Mouse (Mus musculus) embryo, embryonic 11.5 days (tissue): ENCODE measurements around the gene Hoxd9.

Experiments
- DNase-seq: peaks from one replicate; pipeline ENCODE4 v3.0.0-alpha.2; 2012; ENCODE audit warnings: low read depth, low spot score

Gene Hoxd9

DNA sequence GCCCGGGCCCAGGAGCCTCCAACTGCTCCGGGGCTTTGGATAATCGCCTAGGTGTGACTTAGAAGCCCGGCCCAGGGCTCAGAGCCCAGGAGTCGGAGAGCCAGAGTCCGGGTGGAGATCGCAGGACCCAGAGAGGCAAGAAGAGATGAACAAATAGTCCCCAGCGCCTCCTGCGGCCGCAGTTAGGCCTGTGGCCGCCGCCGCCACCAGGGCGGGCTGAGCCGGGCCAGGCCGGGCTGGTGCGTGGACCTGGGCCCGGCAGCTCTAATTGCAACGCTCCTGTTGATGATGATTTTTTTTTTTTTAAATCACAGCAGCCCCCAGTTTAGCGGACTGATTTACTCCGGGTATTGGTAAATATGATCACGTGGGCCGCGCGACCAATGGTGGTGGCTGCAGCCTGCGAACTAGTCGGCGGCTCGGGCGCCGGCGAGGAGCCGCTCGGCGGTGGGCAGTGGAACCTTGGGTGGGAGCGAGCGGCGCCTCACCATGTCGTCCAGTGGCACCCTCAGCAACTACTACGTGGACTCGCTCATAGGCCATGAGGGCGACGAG is at the start of gene Hoxd9:
TSS of gene Hoxd9 (plus strand) at position 161 of the 555 bp plus-strand sequence.
- no peak for DNase-seq

DNA sequence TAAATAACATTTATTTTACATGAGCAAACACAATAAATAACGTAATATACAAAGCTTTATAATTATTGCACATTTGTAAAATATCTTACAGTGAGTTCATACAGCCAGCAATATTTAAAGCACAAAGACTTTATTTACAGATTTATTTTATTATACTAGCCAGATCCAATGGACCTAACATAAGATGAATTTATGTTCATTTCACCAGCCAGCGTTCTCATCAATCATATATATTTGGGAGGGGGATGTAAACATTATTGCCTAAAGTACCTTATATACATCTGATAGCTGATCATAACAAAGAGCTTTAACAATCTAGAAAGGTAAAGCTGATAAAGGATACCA is 44.6 kb upstream of the Hoxd9 start:
- no peak for DNase-seq

DNA sequence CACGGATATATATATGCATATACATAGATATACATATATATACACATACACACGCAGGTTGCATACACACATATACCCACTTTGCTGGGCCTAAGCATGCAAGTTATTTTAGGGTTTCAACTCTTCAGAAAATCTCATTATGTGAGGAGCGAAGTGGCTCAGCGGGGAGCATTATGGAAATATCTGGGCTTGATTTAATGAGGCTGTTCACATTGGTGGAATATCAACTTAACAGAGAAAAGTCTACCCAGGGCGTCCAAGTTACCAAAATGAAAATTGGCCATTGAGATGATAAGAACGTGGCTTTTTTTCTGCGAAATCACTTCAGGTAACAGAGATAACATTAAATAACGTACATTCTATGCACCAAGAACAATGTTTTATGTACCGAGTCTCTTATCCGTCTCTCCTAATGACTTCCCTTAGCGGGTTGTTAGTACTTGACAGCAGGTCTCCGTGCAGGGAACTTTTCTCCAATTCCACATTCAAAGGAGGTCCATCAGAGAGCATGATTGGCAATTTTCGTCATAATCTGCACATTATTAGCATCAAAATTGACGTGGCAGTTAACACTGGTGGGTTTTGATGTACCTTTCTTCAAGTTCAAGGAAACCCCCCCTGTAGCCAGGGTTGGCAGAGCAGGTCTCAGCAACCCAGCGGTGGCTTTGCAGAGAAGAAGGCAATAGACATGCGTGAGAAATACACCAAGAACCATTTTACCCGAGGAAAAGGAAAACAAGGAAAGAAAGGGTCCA is 43.6 kb upstream of the Hoxd9 start:
- no peak for DNase-seq

DNA sequence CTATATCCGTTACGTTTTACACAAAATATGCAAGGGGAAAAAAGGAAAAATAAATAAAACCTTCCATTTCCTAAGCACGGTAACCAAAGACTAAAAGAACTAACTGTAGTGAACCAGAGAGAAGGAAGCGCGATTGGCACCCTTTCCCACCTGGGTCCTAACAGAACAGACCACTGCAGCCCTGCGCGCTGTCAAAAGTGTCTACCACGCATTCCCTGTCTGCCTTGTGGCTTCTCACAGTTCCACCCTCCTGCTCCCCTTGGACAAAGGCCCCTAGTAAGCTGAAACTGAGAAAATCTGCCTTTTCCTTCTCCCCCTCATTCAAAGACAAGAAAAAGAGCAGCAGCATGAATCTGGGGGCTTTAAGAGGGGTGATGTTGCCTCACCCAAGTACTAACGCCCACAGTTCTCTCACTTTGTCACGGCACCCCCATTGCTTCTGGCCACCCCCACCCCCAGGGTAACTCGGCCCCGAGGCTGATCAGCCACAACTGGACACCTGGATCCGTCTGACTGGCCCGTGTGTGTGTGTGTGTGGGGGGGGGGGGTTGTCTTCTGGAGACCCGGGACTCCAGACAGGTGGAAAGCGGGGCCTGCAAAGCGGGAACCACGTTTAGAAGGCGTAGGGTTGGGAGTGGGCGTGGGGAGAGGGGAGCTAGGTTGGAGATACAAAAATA is 42.6 kb upstream of the Hoxd9 start:
- no peak for DNase-seq

DNA sequence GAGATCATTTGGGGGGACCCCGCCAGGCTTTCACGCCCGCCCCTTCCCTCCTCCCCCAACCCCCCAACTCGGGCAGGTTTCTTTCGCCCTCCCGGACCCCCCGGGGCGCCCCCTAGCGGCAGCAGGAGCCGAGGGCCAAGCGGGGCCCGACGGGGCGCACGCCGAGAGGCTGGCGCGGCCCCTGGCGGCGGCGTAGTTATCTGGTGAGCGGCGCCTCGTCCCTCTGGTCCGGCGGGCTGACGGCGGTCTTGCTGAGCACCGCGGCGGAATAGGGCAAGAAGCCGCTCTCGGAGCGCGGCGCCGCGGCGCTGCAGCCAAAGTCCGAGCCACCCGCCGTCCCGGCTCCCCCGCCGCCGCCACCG is 42.1 kb upstream of the Hoxd9 start:
- DNase-seq: no peak

DNA sequence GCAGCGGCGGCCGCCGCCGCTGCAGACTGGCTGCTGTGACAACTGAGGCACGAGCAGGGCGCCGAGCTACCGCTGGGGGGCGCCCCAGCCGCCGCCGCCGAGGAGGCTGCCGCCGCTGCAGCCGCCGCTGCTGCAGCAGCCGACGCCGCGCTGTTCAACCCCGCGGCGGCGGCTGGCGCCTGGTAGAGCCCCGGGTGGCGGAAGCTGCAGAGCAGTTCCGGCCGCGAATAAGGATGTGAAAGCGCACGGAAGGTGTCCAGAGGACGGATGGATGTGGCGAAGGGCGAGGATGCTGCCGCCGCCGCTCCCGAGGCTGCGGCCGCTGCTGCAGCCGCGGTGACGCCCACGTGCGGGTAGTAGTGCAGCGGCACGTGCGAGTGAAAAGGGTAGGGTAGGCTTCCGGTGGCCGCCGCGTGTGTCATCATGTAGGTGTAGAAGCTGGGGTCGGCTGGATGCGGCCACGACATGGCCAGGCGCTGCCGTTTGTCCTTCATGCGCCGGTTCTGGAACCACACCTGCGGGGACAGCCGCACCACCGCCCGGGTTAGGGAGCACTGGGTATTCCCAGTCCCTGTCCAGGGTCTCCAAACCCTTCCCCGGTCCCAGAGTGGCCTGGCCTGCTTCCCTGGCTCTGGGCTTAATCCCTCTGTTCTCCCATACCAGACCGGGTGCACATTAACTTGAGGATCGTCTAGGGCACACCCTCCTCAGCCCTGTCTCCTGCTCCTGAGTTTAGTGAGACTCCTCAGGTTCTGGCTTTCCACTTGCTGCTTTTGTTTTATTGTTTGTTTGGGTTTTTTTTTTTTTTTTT is 41.5 kb upstream of the Hoxd9 start:
- DNase-seq: no peak

DNA sequence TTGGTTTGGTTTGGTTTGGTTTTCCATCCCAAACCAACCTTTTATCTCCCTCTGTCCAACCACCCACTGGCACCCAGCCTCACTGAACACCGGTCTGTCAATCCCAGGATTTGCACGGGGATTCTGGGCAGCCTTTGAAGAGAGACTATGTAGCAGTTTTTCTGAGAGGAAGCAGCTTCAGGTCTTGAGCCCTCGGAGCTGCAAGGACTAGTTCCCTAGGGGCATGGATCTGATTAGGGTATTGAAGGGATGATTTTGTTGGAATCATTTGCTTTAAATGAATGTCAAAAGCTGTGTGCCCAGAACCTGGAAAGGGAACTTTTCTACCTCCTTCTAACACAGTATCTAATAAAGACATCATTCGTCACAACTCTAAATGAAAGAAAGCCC is 40.9 kb upstream of the Hoxd9 start:
- DNase-seq: no peak

DNA sequence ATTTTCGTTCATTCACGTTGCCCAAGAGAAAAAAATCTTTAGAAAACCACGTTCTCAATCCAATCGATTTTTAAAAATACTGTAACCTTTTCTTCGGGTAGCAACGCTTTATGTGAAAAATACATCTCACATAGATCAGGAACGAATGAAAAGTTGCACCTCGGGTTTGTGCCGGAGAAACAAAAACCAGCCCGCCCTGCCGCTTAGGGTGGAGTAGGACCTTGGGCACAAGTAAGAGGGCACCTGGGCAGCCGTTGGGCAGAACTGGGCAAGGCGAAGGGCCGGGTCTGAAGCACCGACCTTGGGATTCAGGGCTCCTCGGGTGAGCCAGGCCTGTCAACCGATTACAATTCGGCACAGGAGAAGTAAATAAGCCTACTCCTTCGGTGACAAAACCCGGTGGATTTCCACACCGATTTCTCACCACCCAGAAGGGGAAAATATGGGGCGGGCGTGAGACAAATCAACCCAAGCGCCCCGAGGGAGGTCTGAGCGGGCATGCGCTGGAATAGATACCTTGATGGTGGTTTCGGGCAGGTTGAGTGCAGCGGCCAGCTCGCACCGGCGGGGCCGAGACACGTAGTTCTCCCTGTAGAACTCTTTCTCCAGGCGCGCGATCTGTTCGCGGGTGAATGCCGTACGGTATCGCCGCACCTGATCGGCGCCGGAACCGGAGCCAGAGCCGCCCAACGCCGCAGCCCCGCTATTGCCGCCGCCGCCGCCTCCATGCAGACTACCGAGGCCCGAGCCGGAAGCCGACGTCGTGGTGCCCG is 40.1 kb upstream of the Hoxd9 start:
- no peak for DNase-seq

DNA sequence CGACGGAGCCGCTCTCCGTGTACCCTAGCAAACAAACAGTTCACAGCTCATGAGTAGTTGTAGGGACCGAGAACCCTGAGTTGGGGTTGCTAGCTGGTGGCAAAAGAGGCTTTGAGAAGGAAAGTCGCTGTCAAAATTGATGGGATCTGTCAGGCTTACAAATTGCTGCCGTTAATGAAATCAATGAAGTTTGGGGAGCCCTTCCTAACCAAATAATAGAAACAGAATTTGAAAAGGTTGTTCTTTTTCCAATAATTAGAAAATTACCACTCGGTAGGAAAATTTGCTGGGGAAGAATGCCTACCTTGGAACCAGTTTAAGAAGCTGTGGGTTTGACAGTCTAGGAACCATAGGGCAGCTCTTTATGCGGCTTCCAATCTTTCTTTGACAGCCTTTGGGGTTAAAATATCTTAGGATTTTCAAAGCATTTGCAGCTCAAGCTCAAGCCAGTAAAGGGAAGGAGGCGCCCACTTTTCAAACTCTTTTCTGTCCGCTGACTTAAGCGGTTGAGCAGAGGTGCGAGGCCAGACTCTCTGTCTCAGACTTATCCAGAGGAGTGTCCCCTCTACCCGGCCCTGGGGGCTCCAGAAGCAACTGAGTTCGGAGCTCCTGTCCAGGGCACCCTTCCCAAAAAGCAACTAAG is 39.4 kb upstream of the Hoxd9 start:
- DNase-seq: no peak

DNA sequence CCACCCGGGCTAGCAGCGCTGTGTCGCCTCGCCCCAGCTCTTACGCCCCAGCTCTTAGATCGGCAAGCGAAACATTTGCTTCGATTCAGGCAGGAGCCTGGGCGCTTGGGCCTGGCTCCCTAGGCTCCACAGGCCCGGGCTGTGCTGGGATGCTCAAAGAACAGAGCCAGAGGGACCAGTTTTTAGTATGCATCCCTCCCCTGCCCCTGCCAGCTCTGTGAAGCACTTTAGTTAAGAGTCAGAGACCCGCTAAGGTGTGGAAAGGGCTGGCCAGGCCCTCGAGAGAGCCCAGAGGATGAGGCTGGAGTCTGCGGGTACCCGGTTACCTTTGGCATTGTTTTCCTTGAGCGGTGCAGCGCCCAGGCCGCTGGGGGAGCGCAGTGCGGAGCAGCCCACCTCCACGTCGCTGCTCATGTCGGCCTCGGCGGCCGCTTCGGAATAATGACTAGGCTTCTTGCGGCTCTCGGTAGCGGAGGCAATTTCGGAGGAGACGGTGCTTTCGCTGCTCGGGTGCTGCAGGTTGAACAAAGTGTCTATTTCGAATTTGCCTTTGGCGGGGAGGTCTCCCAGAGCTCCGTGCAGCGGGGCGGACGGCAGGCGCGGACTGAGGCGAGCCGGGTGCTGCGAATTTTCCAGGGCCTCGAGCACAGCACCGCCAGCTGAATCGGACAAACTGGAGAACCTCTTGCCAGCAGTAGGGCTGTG is 38.7 kb upstream of the Hoxd9 start:
- no peak for DNase-seq

DNA sequence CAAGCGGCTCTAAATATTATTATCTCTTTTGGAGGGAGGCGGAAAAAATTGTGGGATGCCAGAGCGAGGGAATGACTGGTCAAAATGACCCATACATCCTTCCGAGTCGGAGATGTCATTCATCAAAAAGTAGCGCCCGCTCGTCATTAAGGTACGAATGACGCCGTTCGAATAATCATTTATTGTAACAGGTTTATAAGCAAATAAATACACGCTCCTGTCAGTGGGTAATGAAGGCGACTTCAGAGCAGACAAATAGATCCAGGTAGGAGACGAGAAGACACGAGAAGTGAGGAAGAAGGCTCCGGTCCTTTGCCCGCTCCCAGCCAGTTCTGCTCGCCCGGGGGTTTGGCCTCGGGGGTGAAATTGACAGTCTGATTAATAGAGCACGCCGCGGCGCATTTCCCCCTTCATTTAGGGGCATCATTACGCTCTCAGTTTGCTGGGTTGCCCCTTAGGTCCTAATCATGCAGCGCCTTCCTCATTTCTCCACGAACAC is 38.0 kb upstream of the Hoxd9 start, which contains the start of gene Evx2:
TSS of gene Evx2 (minus strand) at position 51 of the 499 bp plus-strand sequence.
- DNase-seq: no peak

DNA sequence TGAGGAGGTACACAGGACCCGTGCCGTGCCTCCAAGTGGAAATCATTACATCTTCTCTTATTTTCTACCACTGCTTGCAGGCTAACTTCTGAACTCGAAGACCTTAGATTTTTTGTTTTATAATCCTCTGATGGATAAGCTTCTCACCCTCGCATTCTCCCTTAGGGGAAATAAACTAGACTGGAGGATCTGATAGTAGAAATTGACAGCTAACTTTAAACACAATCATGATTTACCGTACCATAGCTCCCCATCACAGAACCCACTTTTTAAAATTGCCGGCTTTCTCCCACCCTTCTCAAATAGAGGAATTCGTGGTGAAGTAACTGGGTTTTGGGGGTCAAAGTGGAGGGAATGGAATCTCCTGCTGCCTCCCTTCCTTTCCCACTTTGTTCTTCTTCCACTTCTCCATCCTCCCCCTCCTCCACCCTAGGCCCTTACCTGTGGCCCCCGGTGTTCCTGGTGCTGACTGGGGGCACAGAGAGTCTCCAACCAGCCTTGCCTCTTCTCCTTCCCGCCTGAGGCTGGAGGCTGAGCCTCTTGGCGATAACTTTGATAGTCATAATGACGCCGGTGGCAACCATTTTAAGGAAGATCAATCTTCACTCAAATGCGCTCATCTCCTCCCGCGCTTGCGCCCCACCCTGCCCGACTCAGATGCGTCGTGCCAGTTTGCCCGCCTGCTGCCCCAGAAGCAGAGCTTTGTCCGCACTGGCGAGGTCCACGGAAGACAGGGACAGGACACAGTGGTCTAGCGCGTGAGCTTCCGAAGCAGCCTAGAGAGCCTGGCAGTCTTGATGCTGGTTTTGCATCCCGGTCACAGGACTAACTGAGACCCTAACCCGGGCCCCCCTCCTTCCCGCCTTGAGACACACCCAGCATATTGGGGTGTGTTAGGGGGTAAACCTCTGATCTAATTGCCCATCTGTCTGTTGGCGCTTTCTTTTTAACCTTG is 36.8 kb upstream of the Hoxd9 start:
- DNase-seq: no peak

DNA sequence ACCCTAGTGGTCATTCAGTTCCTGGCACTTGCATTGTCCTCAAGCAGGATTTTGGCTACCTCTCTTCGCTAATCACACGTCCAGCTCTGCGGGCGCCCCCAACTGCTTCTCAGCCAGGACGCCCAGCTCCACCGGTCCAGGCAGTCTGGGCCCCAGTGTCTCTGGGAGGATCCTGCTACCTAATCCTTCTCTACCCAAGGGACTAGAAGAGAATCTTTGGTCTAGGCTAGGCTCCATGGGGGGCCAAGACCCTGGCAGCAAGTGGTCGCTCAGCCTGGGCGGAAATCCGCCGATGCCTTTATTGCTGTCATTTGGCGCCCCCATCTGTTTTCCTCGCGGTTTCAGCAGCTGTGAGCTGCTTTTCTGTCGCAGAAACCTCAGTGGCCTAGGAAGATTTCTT is 35.8 kb upstream of the Hoxd9 start:
- DNase-seq: no peak

DNA sequence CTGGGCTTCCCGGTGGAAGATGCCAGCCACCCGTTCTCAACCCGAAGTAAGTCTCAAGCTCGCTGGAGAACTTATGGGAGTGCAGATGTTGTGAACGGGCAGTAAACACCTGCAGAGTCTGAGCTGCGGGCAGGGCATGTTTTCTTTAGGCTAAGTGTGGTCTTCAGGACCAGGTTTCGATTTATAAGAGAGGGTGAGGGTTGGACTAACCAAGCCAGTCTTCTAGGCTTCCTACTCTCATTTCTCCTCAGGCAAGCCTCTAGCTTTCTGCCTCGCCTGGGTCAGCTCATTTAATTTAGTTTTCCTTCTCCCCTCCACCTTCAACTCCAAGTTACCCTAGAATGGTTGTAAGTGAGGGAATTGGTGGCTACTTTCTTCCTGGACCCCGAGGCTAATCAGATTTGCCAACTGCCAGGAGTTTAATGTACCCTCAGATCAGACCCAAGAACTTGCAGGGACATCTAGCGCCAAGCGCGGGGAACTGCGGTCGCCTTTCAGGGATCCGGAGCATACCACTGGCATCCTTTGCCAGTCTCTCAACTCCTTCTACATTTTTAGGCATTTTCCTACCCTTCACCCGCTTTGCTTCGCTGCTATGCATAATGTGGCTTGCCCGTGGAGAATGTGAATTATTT is 34.1 kb upstream of the Hoxd9 start:
- DNase-seq: no peak

DNA sequence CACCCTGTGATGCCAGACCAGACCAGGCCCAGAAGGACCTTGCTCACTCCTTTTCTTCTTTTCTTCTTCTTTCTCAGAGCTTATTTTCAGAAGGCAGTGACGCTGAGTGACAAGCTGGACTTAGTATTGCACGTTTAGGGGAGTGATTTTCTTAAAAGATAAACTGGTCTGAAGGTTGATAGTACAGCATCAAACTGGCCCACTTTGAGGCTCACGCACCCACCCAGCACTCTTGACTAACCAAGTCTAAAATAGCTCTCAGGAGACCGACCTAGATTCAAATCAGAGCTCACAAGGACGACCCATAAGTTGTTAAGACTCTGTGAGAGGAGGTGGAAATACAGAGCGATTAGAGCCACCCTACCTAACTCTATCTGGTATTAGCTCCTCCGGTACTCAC is 31.1 kb upstream of the Hoxd9 start:
- DNase-seq: no peak

DNA sequence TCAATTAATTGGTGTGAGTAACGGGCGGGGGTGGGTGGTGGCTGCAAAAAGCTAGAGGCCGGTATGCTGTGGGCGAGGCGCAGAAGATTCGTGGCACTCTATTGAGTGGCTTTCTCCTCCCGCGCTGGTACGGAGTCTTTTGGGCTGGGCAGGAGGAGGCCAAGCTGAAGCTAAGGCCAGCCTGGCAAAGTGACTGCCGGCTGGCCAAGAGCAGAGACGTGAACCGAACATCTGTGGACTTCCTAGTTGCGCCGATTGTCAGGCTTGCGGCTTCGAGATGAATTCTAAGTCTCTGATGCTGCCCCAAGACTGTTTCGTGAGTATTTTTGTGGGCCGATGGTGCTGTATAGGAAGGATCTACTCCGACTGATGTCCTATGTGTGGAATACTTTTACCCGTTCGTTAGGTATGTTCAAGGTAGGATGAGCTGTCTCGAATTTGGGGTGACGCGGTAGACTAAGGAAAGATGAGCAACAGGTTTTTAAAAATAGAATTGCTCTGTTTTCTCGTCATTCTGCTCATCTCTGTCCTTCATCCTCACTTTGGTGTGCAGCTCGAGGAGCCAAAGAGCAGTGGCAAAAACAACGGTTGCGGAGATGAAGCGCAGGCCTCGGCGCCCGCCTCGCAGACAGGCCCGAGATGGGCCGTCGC is 30.2 kb upstream of the Hoxd9 start:
- DNase-seq: no peak

DNA sequence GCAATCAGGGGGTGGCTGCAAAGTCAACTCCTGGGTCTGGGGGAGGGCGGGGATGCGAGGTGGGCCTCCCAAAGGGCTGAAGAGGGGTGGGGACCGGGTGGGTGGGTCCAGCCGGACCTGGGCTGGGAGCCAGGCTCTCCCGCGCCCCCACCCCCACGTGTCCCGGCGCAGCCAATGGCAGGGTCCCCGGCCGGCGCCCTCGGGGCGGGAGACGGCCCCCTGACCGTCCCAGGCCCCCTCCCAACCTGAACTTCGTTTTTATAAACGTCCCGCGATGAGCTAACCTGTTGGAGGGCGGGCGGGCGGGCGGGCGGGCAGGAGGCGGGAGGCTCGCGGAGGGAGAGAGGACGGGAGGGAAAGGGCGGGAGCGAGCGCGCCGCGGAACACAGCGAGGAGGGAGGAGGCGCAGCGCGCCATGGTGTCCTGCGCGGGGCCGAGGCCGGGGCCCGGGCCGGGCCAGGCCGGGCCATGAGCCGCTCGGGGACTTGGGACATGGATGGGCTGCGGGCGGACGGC is 29.6 kb upstream of the Hoxd9 start, which contains the start of gene Hoxd13:
TSS of gene Hoxd13 (plus strand) at position 469 of the 516 bp plus-strand sequence.
- DNase-seq: no peak
